Mouse (Mus musculus) liver, postnatal 0 days (tissue): ENCODE data around the gene Pank4. TPM values are rescaled to one million over a fixed set of nuclear protein-coding genes. Genes with fewer than 3 reads are reported as not detected.
A peak's percentile ranks its signal among the peaks of the same experiment; 100 is the strongest.

Experiments
- ATAC-seq: fragments of 200-750 bp; cut with Nextera tagmentation; 2 replicates; pipeline ENCODE4 v1.8.0; 2017; ENCODE audit warnings: mild to moderate bottlenecking, moderate library complexity
- DNase-seq: peaks from one replicate; pipeline ENCODE4 v3.0.0-alpha.2; 2016
- H3K27ac ChIP-seq: fragments of 300-500 bp; sonication (generic); 2 replicates; pipeline ENCODE4 v1.5.1; 2014; ENCODE audit warnings: antibody characterized with exemption, moderate library complexity, mild to moderate bottlenecking, low read depth
- H3K27me3 ChIP-seq: fragments of 300-500 bp; sonication (generic); 2 replicates; pipeline ENCODE4 v1.6.1; 2014; ENCODE audit warnings: low read length, control low read depth, mixed read lengths; ENCODE audit not compliant: insufficient read depth
- H3K36me3 ChIP-seq: fragments of 300-500 bp; sonication (generic); replicated peaks from 2 replicates; pipeline ENCODE4 v1.6.1; 2014; ENCODE audit warnings: mild to moderate bottlenecking, control low read depth, low read length, moderate library complexity, mixed read lengths; ENCODE audit not compliant: insufficient read depth
- H3K4me1 ChIP-seq: fragments of 300-500 bp; sonication (generic); 2 replicates; pipeline ENCODE4 v1.6.1; 2014; ENCODE audit warnings: antibody characterized with exemption, mild to moderate bottlenecking, control low read depth; ENCODE audit not compliant: insufficient read depth
- H3K4me2 ChIP-seq: fragments of 300-500 bp; sonication (generic); 2 replicates; pipeline ENCODE4 v1.6.1; 2014; ENCODE audit warnings: low read depth, mild to moderate bottlenecking, low read length, moderate library complexity, mixed read lengths
- H3K4me3 ChIP-seq: fragments of 300-500 bp; sonication (generic); 2 replicates; pipeline ENCODE4 v1.5.1; 2014; ENCODE audit warnings: low read depth, low read length
- H3K9ac ChIP-seq: fragments of 300-500 bp; sonication (generic); replicated peaks from 2 replicates; pipeline ENCODE4 v1.6.1; 2014; ENCODE audit warnings: mild to moderate bottlenecking, moderate library complexity
- H3K9me3 ChIP-seq: fragments of 300-500 bp; sonication (generic); 2 replicates; pipeline ENCODE4 v1.6.1; 2016; ENCODE audit warnings: mild to moderate bottlenecking, control low read depth, low read length, mixed read lengths
- CTCF ChIP-seq: sonication (generic); IDR thresholded peaks from 2 replicates; pipeline ENCODE4 v1.5.1; 2016; ENCODE audit warnings: antibody characterized with exemption, low read depth
- EP300 ChIP-seq: IDR thresholded peaks from 2 replicates; pipeline ENCODE4 v1.6.1; 2016; ENCODE audit warnings: antibody characterized with exemption, low read depth, mild to moderate bottlenecking
- WGBS: fragments of 180-500 bp; shearing (Covaris S2); extraction: QIAGEN DNeasy Blood & Tissue Kit; methylation state at CpG from one replicate; pipeline ENCODE4 v1.1.7; 2014; ENCODE audit not compliant: insufficient replicate concordance; 5-methylcytosine and 5-hydroxymethylcytosine counted together
- polyA plus RNA-seq: library from polyadenylated mRNA; unstranded; fragments of >200 nt; fragmentation: Nextera tagmentation; extraction: Ambion mirVana; gene quantifications from 2 replicates; pipeline ENCODE4 v1.2.1, GENCODE M21; 2015

The Pank4 gene
- polyA plus RNA-seq, 1 experiment from 2014 or later: 11.4 TPM

GRCm38 (mm10) chr4:154929088-154929660, 34.7 kb upstream of the Pank4 start:
- H3K4me2 ChIP-seq: peak overlapping the region; percentile 77
- WGBS: 35% methylated on average over 12 of the region's 12 CpGs
- peak; percentile 62 for ATAC-seq

GRCm38 (mm10) chr4:154933306-154933907, 30.5 kb upstream of the Pank4 start:
- no peaks in the 10 kb centered on the region for H3K9me3 ChIP-seq
- no peak overlapping the region for H3K9ac ChIP-seq
- H3K4me1 ChIP-seq: peaks cover 27% of the 10 kb centered on the region
- H3K4me2 ChIP-seq: no peak overlapping the region
- no peaks in the 10 kb centered on the region for H3K27me3 ChIP-seq
- no peaks in the 10 kb centered on the region for H3K36me3 ChIP-seq
- H3K27ac ChIP-seq: no peak overlapping the region
- no peak for TF ChIP-seq CTCF
- TF ChIP-seq EP300: no peak
- no peak overlapping the region for H3K4me3 ChIP-seq
- WGBS: 67% methylated on average over 13 of the region's 13 CpGs
- ATAC-seq: no peak
- no peak for DNase-seq

More at GRCm38 (mm10) chr4:154929088-154929660, 34.7 kb upstream of the Pank4 start:
- H3K27ac ChIP-seq: peak overlapping the region; percentile 92
- H3K9me3 ChIP-seq: no peaks in the 10 kb centered on the region
- H3K36me3 ChIP-seq: peaks cover 28% of the 10 kb centered on the region
- peaks cover 51% of the 10 kb centered on the region for H3K4me1 ChIP-seq
- peak overlapping the region; percentile 82 for H3K9ac ChIP-seq
- H3K4me3 ChIP-seq: peak overlapping the region; percentile 67
- no peaks in the 10 kb centered on the region for H3K27me3 ChIP-seq
- peak; percentile 71 for DNase-seq
- TF ChIP-seq EP300 (0 out of 2 replicates have a peak, but pooled peaks have one; percentile 38), CTCF (no peak)

- Histone ChIP-seq H3K27me3 (no peaks in the 10 kb centered on the region), H3K4me2 (no peak overlapping the region), H3K36me3 (no peaks in the 10 kb centered on the region), H3K9ac (no peak overlapping the region), H3K4me3 (no peak overlapping the region), H3K9me3 (no peaks in the 10 kb centered on the region), H3K4me1 (peaks cover 14% of the 10 kb centered on the region), H3K27ac (no peak overlapping the region)
- WGBS: 80% methylated on average over 2 of the region's 2 CpGs
- DNase-seq (no peak), ATAC-seq (no peak)
- TF ChIP-seq EP300: no peak
- no peak for TF ChIP-seq CTCF
Measured at GRCm38 (mm10) chr4:154934800-154935199, 29.1 kb upstream of the Pank4 start.

- Histone ChIP-seq H3K9ac (no peak overlapping the region), H3K27ac (peak overlapping the region; percentile 51), H3K4me2 (no peak overlapping the region), H3K9me3 (no peaks in the 10 kb centered on the region), H3K27me3 (no peaks in the 10 kb centered on the region), H3K4me1 (peaks cover 8% of the 10 kb centered on the region; the same call in 1 of the 2 replicates), H3K4me3 (no peak overlapping the region), H3K36me3 (no peaks in the 10 kb centered on the region)
- 91% methylated on average over 7 of the region's 7 CpGs for WGBS
- ATAC-seq: no peak
- DNase-seq: no peak
- no peak for TF ChIP-seq EP300
- TF ChIP-seq CTCF: peak; percentile 50
Measured at GRCm38 (mm10) chr4:154935788-154936187, 28.1 kb upstream of the Pank4 start.

GRCm38 (mm10) chr4:154936542-154937255, 27.2 kb upstream of the Pank4 start:
- H3K27ac ChIP-seq: no peak overlapping the region
- H3K4me3 ChIP-seq: no peak overlapping the region
- TF ChIP-seq CTCF: no peak
- TF ChIP-seq EP300: no peak
- H3K9me3 ChIP-seq: no peaks in the 10 kb centered on the region
- DNase-seq (no peak), ATAC-seq (no peak)
- H3K4me1 ChIP-seq: peaks cover 8% of the 10 kb centered on the region; the same call in 1 of the 2 replicates
- H3K4me2 ChIP-seq: no peak overlapping the region
- no peak overlapping the region for H3K9ac ChIP-seq
- no peaks in the 10 kb centered on the region for H3K36me3 ChIP-seq
- no peaks in the 10 kb centered on the region for H3K27me3 ChIP-seq
- 63% methylated on average over 8 of the region's 8 CpGs for WGBS

GRCm38 (mm10) chr4:154937746-154938145, 26.2 kb upstream of the Pank4 start:
- H3K4me1 ChIP-seq: peaks cover 8% of the 10 kb centered on the region; the same call in 1 of the 2 replicates
- H3K27me3 ChIP-seq: no peaks in the 10 kb centered on the region
- ATAC-seq: no peak
- no peak overlapping the region for H3K4me3 ChIP-seq
- no peaks in the 10 kb centered on the region for H3K36me3 ChIP-seq
- TF ChIP-seq CTCF (no peak), EP300 (no peak)
- no peak overlapping the region for H3K4me2 ChIP-seq
- WGBS: 58% methylated on average over 1 of the region's 1 CpGs
- H3K9ac ChIP-seq: no peak overlapping the region
- DNase-seq: no peak
- 0 out of 2 replicates have a peak overlapping the region, but pooled peaks have one; percentile 22 for H3K27ac ChIP-seq
- H3K9me3 ChIP-seq: no peaks in the 10 kb centered on the region
